Mouse (Mus musculus) liver, embryonic 16.5 days (tissue): ENCODE data around the gene Cds1. TPM values are rescaled to one million over a fixed set of nuclear protein-coding genes. Genes with fewer than 3 reads are reported as not detected.

ENCODE experiments used
- ATAC-seq: fragments of 200-750 bp; cut with Nextera tagmentation; 2 replicates; pipeline ENCODE4 v1.8.0; 2017; ENCODE audit warnings: low read depth, mild to moderate bottlenecking, moderate number of reproducible peaks, moderate library complexity
- H3K27ac ChIP-seq: fragments of 300-500 bp; sonication (generic); 2 replicates; pipeline ENCODE4 v1.5.1; 2014; ENCODE audit warnings: mild to moderate bottlenecking, low read length
- H3K27me3 ChIP-seq: fragments of 300-500 bp; sonication (generic); 2 replicates; pipeline ENCODE4 v1.6.1; 2014; ENCODE audit warnings: low read depth, low read length, mixed read lengths; ENCODE audit not compliant: control insufficient read depth, insufficient read depth
- H3K36me3 ChIP-seq: fragments of 300-500 bp; sonication (generic); 2 replicates; pipeline ENCODE4 v1.6.1; 2014; ENCODE audit warnings: mild to moderate bottlenecking; ENCODE audit not compliant: control insufficient read depth, insufficient read depth
- H3K4me1 ChIP-seq: fragments of 300-500 bp; sonication (generic); 2 replicates; pipeline ENCODE4 v1.6.1; 2014; ENCODE audit warnings: low read depth, low read length, mixed read lengths; ENCODE audit not compliant: control insufficient read depth
- H3K4me2 ChIP-seq: fragments of 300-500 bp; sonication (generic); 2 replicates; pipeline ENCODE4 v1.6.1; 2014; ENCODE audit warnings: low read depth, low read length, mixed read lengths
- H3K4me3 ChIP-seq: fragments of 300-500 bp; sonication (generic); 2 replicates; pipeline ENCODE4 v1.5.1; 2014; ENCODE audit warnings: low read depth, mild to moderate bottlenecking, low read length
- H3K9ac ChIP-seq: fragments of 300-500 bp; sonication (generic); 2 replicates; pipeline ENCODE4 v1.6.1; 2014; ENCODE audit warnings: low read depth, low read length
- H3K9me3 ChIP-seq: fragments of 300-500 bp; sonication (generic); replicated peaks from 2 replicates; pipeline ENCODE4 v1.6.1; 2016; ENCODE audit warnings: low read length; ENCODE audit not compliant: control insufficient read depth
- WGBS: fragments of 180-500 bp; shearing (Covaris S2); extraction: QIAGEN DNeasy Blood & Tissue Kit; methylation state at CpG from one replicate; pipeline ENCODE4 v1.1.7; 2014; ENCODE audit not compliant: insufficient replicate concordance; 5-methylcytosine and 5-hydroxymethylcytosine counted together
- polyA plus RNA-seq: library from polyadenylated mRNA; unstranded; fragments of >200 nt; fragmentation: Nextera tagmentation; extraction: Ambion mirVana; gene quantifications from 2 replicates; pipeline ENCODE4 v1.2.1, GENCODE M21; 2015

The Cds1 gene
- polyA plus RNA-seq, 1 experiment from 2014 or later, result 0.44 TPM

GRCm38 (mm10) chr5:101767086-101767485 lies 2.2 kb downstream of the Cds1 start:
- H3K9me3 ChIP-seq, result no peaks in the 10 kb centered on the region
- H3K4me2 ChIP-seq, result no peak overlapping the region
- no peak overlapping the region for H3K9ac ChIP-seq
- no peaks in the 10 kb centered on the region for H3K36me3 ChIP-seq
- no peak overlapping the region for H3K27ac ChIP-seq
- no peaks in the 10 kb centered on the region for H3K4me1 ChIP-seq
- 45% methylated on average over 5 of the region's 5 CpGs for WGBS
- H3K27me3 ChIP-seq, result peaks cover 56% of the 10 kb centered on the region
- ATAC-seq, result no peak
- no peak overlapping the region for H3K4me3 ChIP-seq

GRCm38 (mm10) chr5:101767486-101767885 lies 2.6 kb downstream of the Cds1 start:
- H3K36me3 ChIP-seq, result no peaks in the 10 kb centered on the region
- no peaks in the 10 kb centered on the region for H3K9me3 ChIP-seq
- no peak overlapping the region for H3K27ac ChIP-seq
- ATAC-seq, result no peak
- H3K9ac ChIP-seq, result no peak overlapping the region
- H3K27me3 ChIP-seq, result peaks cover 59% of the 10 kb centered on the region
- no peaks in the 10 kb centered on the region for H3K4me1 ChIP-seq
- H3K4me2 ChIP-seq, result no peak overlapping the region
- H3K4me3 ChIP-seq, result no peak overlapping the region
- 50% methylated on average over 6 of the region's 6 CpGs for WGBS

GRCm38 (mm10) chr5:101768558-101768957 lies 3.6 kb downstream of the Cds1 start:
- peaks cover 58% of the 10 kb centered on the region for H3K27me3 ChIP-seq
- H3K9ac ChIP-seq, result no peak overlapping the region
- no peak overlapping the region for H3K4me3 ChIP-seq
- 74% methylated on average over 7 of the region's 7 CpGs for WGBS
- no peak overlapping the region for H3K27ac ChIP-seq
- H3K36me3 ChIP-seq, result no peaks in the 10 kb centered on the region
- no peaks in the 10 kb centered on the region for H3K4me1 ChIP-seq
- H3K4me2 ChIP-seq, result no peak overlapping the region
- H3K9me3 ChIP-seq, result no peaks in the 10 kb centered on the region
- ATAC-seq, result no peak

- ATAC-seq, result no peak
- Histone ChIP-seq H3K4me3 (no peak overlapping the region), H3K9me3 (no peaks in the 10 kb centered on the region), H3K9ac (no peak overlapping the region), H3K36me3 (no peaks in the 10 kb centered on the region), H3K27ac (no peak overlapping the region), H3K4me2 (no peak overlapping the region), H3K4me1 (no peaks in the 10 kb centered on the region), H3K27me3 (peaks cover 18% of the 10 kb centered on the region)
- WGBS, result 72% methylated on average over 9 of the region's 9 CpGs
Observed at GRCm38 (mm10) chr5:101772621-101773020, 7.7 kb downstream of the Cds1 start.

- Histone ChIP-seq H3K4me3 (no peak overlapping the region), H3K4me1 (no peaks in the 10 kb centered on the region), H3K27me3 (peaks cover 5% of the 10 kb centered on the region; the same call in 1 of the 2 replicates), H3K27ac (no peak overlapping the region), H3K36me3 (no peaks in the 10 kb centered on the region), H3K9me3 (no peaks in the 10 kb centered on the region), H3K4me2 (no peak overlapping the region), H3K9ac (no peak overlapping the region)
- 72% methylated on average over 8 of the region's 8 CpGs for WGBS
- no peak for ATAC-seq
Observed at GRCm38 (mm10) chr5:101775262-101775661, 10.3 kb downstream of the Cds1 start.

- H3K4me1 ChIP-seq, result no peaks in the 10 kb centered on the region
- no peak overlapping the region for H3K27ac ChIP-seq
- H3K27me3 ChIP-seq, result peaks cover 5% of the 10 kb centered on the region; the same call in 1 of the 2 replicates
- H3K4me3 ChIP-seq, result no peak overlapping the region
- no peak overlapping the region for H3K4me2 ChIP-seq
- H3K9me3 ChIP-seq, result no peaks in the 10 kb centered on the region
- WGBS, result 71% methylated on average over 8 of the region's 8 CpGs
- no peak overlapping the region for H3K9ac ChIP-seq
- no peaks in the 10 kb centered on the region for H3K36me3 ChIP-seq
- ATAC-seq, result no peak
Observed at GRCm38 (mm10) chr5:101776528-101776927, 11.6 kb downstream of the Cds1 start.

- H3K9me3 ChIP-seq, result no peaks in the 10 kb centered on the region
- H3K4me1 ChIP-seq, result no peaks in the 10 kb centered on the region
- WGBS, result 81% methylated on average over 15 of the region's 15 CpGs
- no peak overlapping the region for H3K4me3 ChIP-seq
- no peak overlapping the region for H3K9ac ChIP-seq
- no peaks in the 10 kb centered on the region for H3K36me3 ChIP-seq
- ATAC-seq, result no peak
- H3K4me2 ChIP-seq, result no peak overlapping the region
- H3K27ac ChIP-seq, result no peak overlapping the region
- no peaks in the 10 kb centered on the region for H3K27me3 ChIP-seq
Observed at GRCm38 (mm10) chr5:101779376-101779863, 14.5 kb downstream of the Cds1 start.

GRCm38 (mm10) chr5:101780918-101781317 lies 16.0 kb downstream of the Cds1 start:
- H3K4me2 ChIP-seq, result no peak overlapping the region
- no peaks in the 10 kb centered on the region for H3K4me1 ChIP-seq
- no peak overlapping the region for H3K4me3 ChIP-seq
- 63% methylated on average over 4 of the region's 4 CpGs for WGBS
- H3K27me3 ChIP-seq, result no peaks in the 10 kb centered on the region
- H3K36me3 ChIP-seq, result no peaks in the 10 kb centered on the region
- H3K9me3 ChIP-seq, result no peaks in the 10 kb centered on the region
- no peak for ATAC-seq
- no peak overlapping the region for H3K9ac ChIP-seq
- no peak overlapping the region for H3K27ac ChIP-seq

- no peak for ATAC-seq
- no peak overlapping the region for H3K27ac ChIP-seq
- H3K27me3 ChIP-seq, result no peaks in the 10 kb centered on the region
- H3K4me2 ChIP-seq, result no peak overlapping the region
- H3K9me3 ChIP-seq, result no peaks in the 10 kb centered on the region
- H3K36me3 ChIP-seq, result no peaks in the 10 kb centered on the region
- H3K4me3 ChIP-seq, result no peak overlapping the region
- H3K4me1 ChIP-seq, result no peaks in the 10 kb centered on the region
- 49% methylated on average over 3 of the region's 3 CpGs for WGBS
- no peak overlapping the region for H3K9ac ChIP-seq
Observed at GRCm38 (mm10) chr5:101784328-101784727, 19.4 kb downstream of the Cds1 start.
